Comparison of ENCODE assay signal across 9 mouse cellular contexts in the genomic region with DNA sequence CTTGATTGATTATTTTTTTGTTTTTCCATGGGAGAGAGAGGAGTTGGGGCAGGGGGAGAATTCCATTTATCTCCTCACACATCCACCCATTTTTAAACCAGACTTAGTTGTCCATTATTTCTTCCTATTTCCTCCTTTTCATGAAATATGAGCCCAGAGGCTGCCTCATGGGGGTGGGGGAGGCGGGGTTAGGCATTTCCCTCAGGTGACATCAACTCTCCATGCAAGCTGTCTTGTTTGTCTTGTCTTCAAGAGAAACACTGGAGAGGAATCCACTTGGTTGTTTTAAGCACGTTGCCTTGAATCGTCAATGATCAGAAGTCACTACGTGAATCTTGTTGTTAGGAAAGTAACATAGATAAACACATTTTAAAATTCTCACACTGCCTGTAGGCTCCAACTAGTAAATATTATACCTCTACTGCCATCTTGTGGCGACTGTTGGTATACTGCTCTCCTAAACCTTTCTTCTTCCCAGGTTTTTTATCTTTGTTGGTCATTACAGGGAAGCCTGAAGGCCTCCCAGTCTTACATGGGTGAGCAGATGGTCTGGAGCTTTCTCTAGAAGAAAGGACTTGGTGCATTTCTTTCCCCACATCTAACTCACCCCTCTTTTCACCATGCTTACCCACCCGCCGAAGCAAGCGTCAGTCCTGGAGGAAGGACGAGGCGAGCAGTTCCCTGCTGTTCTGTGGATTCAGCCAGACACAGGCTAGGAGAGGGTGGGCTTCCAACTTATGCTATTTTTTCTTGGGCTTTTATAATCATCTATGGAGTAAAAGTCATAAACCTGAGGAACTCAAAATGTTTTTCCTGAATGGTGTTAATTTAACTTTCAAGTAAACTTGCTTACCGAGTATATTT. TPM values are rescaled to one million over a fixed set of nuclear protein-coding genes. Genes with fewer than 3 reads are reported as not detected.
A peak's percentile ranks its signal among the peaks of the same experiment; 100 is the strongest.
DNase-seq lines count a peak whose midpoint lies in the region; ATAC-seq lines count a peak whose summit lies in the region.
"Had no signal": no experiment of that assay in that cellular context is flagged by ENCODE, and none has a peak within 500 bp of the region (broad histone marks: within the 10 kb centered on the region; RNA-seq: fewer than 3 reads in every experiment).

No protein-coding gene starts in this region.

- WGBS in forebrain, embryonic 10.5 days: 33% methylated on average over 11 of the region's 11 CpGs
- WGBS in lung, embryonic 16.5 days: 47% methylated on average over 11 of the region's 11 CpGs

- no peak overlapping the region for H3K4me3 ChIP-seq in forebrain, embryonic 10.5 days
- H3K4me3 ChIP-seq in lung, embryonic 16.5 days (ENCODE audit: low read length): peak overlapping the region; percentile 18; the same call in 1 of the 2 replicates
- H3K4me3 ChIP-seq: limb, embryonic 15.5 days had no signal

- no peak overlapping the region for H3K27ac ChIP-seq in forebrain, embryonic 10.5 days
- H3K27ac ChIP-seq in lung, embryonic 16.5 days (ENCODE audit: low read length): no peak overlapping the region
- H3K27ac ChIP-seq: limb, embryonic 15.5 days had no signal

- no peak overlapping the region for H3K9ac ChIP-seq in lung, embryonic 16.5 days (ENCODE audit: low read length)
- H3K9ac ChIP-seq: limb, embryonic 15.5 days had no signal

- peaks cover 22% of the 10 kb centered on the region for H3K4me1 ChIP-seq in forebrain, embryonic 10.5 days
- peaks cover 24% of the 10 kb centered on the region for H3K4me1 ChIP-seq in lung, embryonic 16.5 days (replicated peaks; ENCODE audit: control insufficient read depth, insufficient read depth, low read length)

- H3K4me2 ChIP-seq in lung, embryonic 16.5 days (ENCODE audit: low read depth, low read length): peak overlapping the region; percentile 51
- H3K4me2 ChIP-seq: limb, embryonic 15.5 days had no signal

- no peaks in the 10 kb centered on the region for H3K9me3 ChIP-seq in forebrain, embryonic 10.5 days
- H3K9me3 ChIP-seq in lung, embryonic 16.5 days (ENCODE audit: control insufficient read depth, low read length): no peaks in the 10 kb centered on the region
- H3K9me3 ChIP-seq: limb, embryonic 15.5 days had no signal

- H3K36me3 ChIP-seq in forebrain, embryonic 10.5 days (replicated peaks): no peaks in the 10 kb centered on the region
- H3K36me3 ChIP-seq in lung, embryonic 16.5 days (ENCODE audit: control insufficient read depth, insufficient read depth, low read length): no peaks in the 10 kb centered on the region
- H3K36me3 ChIP-seq: limb, embryonic 15.5 days had no signal

- DNase-seq in adrenal gland, adult 18-20 months (ENCODE audit: low spot score in 2 of 2): peak; percentile 48 to 57
- DNase-seq in adrenal gland, adult 8-10 months: no peak
- DNase-seq in adrenal gland, postnatal 36 days: peak; percentile 36 to 68
- DNase-seq in forebrain, embryonic 10.5 days (ENCODE audit: extremely low spot score, low spot score): peak; percentile 51
- DNase-seq in heart, postnatal 4 days: peak; percentile 75
- peak; percentile 62 for DNase-seq in layer of hippocampus, adult 9-10 months (ENCODE audit: low spot score)
- peak; percentile 46 for DNase-seq in retina, postnatal 7 days (ENCODE audit: low read depth, low spot score)

- peaks cover 16% of the 10 kb centered on the region for H3K27me3 ChIP-seq in forebrain, embryonic 10.5 days (ENCODE audit: poor library complexity, severe bottlenecking)
- no peaks in the 10 kb centered on the region for H3K27me3 ChIP-seq in lung, embryonic 16.5 days (ENCODE audit: control insufficient read depth, insufficient read depth, low read depth, low read length)

- ATAC-seq in lung, embryonic 16.5 days (ENCODE audit: low read depth): peak; percentile 55

RNA-seq across cellular contexts. Expression of a gene that starts 8.7 kb away (rescaled TPM):
- 1 to 10 TPM; 6.3 to 6.4 TPM for total RNA-seq in adrenal gland, adult 18-20 months (2021)
- total RNA-seq in adrenal gland, adult 8-10 months (2022): 10 to 100 TPM in 3 of 4 experiments, 1 to 10 TPM in 1; 8.4 to 12.1 (median 11.5) TPM
- total RNA-seq in adrenal gland, postnatal 36 days (2021): 1 to 10 TPM; 7.4 to 7.6 TPM
- 3.5 and 3.9 TPM in 2 replicates for polyA plus RNA-seq in forebrain, embryonic 10.5 days (2016; fragmentation: Nextera tagmentation; extraction: Ambion mirVana)
- 10 to 100 TPM; 22.5 to 23.9 TPM for total RNA-seq in heart, postnatal 4 days (2021)
- polyA plus RNA-seq in lung, embryonic 16.5 days (2015; fragmentation: Nextera tagmentation; extraction: Ambion mirVana): 5.7 and 6.9 TPM in 2 replicates
